Mouse (Mus musculus): ENCODE results near the gene Ctc1.

The Ctc1 gene

DNA sequence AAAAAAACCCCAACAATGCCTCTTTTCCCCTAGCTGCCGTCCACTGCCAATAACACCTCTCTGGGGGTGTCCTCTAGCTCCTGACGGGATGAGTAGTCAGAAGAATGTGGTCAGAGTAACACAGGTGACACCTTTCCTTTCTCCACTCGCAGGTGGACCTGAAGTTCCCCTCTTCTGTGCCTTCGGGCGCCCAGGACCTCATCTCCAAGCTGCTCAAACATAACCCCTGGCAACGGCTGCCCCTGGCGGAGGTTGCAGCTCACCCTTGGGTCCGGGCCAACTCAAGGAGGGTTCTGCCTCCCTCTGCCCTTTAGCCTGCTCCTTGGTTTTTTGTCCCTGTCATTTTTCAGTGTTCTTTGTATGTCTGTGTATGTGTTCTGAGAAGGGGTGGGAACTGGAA lies 35.0 kb downstream of the Ctc1 start:
- DNase-seq = no peak

DNA sequence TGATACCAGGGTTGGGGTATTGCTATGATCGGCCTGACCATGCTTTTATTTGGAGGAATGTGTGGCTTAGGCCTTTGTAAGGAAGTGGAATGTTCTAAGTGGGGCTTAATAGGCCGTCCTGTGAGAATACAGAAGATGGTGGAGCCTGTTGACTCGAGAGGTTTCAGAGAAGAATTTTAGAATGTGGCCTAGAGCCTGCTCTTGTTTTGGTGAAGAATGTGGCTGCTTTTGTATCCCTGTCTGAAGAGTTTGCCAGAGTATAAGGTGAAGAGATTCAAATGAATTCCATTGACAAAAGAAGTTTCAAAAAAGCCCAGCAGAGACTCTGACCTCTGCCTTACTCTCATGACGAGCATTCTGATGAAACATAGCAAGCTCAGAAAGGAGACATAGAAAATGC lies 36.1 kb downstream of the Ctc1 start:
- DNase-seq = no peak

DNA sequence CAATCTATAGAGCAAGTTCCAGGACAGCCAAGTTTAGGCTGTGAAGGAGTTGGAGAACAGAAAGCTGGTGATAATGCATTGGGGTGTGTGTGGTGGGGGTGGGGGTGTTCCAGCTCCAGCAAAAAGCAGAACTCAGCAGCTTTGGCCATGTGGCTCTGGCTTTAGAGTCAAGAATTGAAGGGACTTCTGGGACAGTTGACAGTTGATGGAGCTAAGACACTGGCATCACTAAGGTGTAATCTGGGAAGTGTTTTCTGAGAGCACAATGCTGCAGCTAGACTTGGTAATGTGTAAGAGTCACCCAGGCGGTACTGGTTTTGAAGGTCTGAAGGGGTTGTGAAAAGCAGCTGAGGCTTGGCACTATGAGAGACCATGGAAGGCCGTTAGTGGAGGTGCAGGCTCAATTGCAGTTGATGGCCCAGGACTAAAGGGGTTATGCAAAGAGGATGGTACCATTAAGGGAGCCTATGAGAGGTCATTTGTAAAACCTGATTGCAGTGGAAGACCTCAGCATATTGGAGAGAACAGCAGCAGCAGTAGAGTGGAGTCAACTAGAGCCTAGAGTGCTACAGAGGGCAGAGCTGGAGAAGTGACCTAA lies 37.2 kb downstream of the Ctc1 start:
- no peak for DNase-seq

DNA sequence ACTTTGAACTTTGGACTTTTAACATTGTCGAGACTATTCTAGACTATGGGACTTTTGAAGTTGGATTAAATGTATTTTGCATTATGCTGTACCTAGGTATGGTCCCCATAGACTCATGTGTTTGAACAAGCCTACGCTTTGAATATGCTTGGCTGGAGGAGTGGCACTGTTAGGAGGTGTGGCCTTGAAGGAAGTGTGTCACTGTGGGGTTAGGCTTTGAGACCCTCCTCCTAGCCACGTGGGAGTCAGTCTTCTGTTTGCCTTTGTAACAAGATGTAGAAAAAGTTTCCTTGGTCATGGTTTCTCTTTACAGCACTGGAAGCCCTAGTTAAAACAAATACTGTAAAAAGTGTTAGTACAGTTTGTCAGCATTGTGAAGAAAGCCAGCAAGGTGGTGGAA lies 38.1 kb downstream of the Ctc1 start:
- DNase-seq = no peak

DNA sequence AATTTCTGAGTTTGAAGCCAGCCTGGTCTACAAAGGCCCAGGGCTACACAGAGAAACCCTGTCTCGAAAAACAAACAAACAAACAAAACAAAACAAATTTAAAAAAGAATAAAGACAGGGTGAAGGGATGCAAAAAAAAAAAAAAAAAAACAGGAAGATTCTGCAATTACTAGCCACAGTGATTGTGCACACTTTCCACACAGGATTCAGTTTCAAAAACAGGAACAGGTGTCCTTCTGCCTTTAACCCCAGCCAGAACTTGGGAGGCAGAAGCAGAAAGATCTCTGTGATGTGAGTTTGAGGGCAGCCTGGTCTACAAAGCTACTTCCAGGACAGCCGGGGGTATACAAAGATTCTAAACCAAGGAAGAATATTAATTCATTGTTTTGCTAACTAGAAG lies 42.6 kb downstream of the Ctc1 start:
- no peak for DNase-seq

DNA sequence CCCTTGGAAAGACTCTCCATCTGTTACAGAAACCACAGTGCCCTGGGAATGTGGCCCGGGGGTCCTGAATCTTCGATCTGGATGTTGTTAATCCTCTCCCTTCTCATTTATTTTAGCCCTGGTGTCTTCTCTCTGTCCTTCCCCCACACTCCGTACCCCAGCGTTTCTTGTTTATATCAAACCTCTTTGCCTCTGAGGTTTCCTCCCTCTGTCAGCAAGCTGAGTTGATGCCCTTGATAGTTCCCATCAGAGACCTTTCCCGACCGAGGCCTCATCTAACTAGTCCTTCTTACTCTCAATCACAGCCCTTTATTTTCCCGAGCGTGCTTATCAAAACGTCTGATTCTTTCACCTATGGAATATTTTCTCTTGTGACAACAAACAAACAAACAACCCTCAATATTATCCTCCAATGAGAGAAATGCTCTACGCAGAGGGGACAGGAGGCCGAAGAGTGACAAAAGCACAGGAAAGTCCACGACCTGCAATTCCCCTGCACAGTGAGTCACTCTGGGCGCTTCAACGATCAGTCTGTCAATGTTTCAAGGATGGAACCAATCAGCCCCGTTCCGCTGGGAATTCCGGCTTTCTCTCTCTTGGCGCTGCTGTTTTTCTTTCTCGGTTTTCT lies 43.1 kb downstream of the Ctc1 start:
- DNase-seq = no peak

DNA sequence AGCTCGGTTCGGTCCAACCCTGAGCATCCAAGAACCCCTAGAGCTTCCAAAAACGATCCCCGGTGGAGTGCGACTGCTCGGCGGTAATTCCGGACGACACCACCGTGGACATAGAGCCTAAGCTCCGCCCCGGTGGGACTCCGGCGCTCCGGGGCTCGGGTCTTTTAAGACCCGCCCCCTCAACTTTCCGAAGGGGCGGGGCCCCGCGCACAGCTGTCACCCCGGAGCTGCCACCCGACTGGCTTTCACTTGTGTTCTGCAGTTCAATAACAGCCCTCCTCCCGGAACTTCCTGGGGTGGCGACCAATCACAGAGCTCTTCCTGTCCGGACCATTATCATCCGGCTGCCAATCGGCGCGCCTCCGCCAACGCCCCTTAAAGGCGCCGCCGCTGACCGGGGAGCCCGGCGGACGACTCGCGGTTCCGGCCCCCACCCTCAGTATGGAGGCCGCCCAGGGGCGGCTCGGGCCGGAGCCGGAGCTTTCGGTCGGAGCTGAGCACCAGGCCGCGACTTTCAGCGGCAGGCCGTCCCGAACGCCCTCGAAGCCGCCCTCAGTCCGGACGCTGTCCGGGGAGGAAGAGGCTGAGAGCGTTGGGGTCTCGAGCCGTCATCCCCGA lies 43.8 kb downstream of the Ctc1 start, which contains the start of gene Borcs6:
TSS of gene Borcs6 (plus strand) at position 361 of the 618 bp plus-strand sequence.
- peak; percentile 98 for DNase-seq

DNA sequence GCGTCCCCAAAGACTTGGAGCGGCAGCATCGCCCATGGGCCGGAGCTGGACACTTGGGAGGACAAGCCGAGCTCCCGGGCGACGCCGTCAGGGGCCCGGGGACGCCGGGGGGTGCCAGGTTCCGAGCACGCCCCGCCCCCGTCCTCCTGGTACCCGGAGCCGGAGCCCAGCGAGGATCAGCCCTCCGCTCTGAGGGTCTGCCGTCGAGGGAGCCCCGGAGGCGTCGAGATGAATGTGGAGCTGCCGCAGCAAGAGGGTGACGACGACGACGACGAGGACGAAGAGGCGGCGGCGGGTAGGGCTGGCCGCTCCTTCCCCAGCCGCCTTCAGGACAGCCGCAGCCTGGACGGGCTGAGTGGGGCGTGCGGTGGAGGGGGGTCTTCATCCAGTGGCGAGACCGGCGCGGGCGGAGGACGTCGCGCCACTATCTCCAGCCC lies 44.3 kb downstream of the Ctc1 start:
- no peak for DNase-seq

DNA sequence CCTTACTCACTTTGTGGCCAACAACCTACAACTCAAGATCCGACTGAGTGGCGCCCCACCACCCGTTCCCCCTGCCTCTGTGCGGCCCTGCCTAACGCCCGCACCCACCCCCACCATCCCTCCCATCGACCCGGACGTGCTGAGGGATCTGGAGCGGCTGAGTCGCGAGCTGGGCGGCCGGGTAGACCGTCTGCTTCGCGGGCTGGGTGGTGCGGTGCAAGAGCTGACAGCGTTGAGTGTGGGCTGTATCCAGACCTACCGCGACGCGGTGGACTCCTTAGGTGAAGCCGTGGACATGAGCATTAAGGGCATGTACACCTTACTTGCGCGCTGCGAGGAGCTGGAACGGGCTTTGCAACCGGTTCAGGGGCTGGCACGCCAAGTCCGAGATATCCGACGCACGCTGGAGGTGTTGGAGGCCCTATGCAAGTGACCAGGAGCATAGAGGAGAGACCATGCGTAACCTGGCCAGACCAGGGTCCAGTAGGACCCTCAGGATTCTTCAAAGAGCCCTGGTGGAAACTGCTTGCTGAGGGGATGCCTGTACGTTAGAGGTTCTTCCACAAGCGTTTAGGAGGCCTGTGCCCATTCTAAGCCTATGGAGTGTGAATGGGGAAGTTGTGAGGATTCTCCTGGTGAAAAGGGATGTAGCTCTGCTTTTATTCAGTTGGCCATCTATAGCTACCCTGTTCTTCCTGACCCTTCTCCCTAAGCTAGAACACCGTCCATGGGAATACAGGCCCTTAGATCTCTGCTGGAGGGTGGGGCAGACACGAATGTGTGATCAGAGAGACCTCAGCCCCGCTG lies 44.9 kb downstream of the Ctc1 start:
- no peak for DNase-seq

DNA sequence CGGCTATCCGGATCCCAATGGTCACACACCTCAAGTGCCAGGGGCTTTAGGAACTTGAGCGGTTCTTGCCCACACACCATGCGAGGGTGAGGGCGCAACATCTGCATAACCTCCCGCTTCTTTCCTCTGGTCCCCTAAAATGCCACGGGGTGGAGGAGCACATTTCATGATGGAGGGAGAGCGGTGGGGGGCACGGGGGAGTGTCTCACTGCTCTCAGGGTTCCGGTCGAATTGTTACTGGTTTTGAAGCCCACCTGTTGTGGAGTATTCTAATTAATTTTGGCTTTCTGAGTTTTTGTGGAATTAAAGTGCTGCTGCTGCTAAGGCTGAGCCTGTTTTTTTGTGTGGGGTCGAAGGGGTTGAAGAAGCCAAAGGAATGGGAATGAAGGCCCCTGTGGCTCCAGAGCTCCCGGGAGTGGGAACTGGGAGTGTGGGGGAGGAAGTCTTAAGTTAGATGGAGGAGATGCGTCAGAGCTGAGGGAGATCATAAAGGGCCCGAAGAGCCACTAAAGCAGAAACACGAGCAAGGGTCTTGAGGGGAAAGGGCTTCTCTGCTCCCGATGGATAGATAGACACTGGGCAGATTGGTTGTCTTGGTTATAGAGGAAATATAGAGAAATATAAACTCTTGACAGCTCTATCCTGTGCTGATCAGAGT lies 45.7 kb downstream of the Ctc1 start:
- DNase-seq = no peak

DNA sequence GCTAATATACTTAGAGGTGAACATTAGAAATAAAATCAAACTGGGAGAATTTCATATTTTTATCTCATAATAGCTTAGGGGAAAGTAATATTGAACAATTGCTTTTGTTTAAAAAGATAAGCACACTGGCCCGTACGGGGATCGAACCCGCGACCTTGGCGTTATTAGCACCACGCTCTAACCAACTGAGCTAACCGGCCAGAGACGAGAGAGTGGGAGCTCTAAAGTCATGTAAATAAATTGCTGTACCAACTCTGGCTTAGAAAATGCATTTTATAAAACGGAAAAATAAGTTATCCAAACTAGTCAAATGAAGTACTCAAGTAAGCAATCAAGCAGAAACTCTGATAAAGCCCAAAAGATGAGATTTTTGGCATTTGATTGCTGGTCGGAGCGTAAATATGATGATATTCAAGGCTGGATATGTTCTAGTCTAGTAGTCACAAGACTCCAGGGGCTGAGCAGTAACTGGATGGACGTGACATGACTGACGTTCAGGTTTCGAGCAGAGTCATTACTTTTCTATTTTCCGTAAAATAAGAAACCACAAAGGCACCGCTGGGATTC lies 46.6 kb downstream of the Ctc1 start:
- DNase-seq = peak; percentile 70

DNA sequence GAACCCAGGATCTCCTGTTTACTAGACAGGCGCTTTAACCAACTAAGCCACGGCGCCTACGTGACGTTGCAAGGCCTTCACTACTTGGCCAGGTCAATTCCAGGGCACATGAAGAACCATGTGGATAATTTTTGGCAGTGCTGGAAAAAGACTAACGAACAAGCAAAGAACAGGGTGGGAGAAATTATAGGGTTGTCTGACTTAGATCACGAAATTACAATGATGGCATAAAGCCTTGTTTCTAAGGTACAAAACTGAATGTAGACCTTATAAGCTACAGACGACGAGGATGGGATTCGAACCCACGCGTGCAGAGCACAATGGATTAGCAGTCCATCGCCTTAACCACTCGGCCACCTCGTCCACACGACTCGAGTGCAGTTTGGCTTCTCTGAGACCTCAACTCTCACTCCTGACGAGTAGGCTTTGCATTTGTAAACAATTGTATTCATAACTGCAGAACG lies 47.1 kb downstream of the Ctc1 start:
- DNase-seq = peak; percentile 94

DNA sequence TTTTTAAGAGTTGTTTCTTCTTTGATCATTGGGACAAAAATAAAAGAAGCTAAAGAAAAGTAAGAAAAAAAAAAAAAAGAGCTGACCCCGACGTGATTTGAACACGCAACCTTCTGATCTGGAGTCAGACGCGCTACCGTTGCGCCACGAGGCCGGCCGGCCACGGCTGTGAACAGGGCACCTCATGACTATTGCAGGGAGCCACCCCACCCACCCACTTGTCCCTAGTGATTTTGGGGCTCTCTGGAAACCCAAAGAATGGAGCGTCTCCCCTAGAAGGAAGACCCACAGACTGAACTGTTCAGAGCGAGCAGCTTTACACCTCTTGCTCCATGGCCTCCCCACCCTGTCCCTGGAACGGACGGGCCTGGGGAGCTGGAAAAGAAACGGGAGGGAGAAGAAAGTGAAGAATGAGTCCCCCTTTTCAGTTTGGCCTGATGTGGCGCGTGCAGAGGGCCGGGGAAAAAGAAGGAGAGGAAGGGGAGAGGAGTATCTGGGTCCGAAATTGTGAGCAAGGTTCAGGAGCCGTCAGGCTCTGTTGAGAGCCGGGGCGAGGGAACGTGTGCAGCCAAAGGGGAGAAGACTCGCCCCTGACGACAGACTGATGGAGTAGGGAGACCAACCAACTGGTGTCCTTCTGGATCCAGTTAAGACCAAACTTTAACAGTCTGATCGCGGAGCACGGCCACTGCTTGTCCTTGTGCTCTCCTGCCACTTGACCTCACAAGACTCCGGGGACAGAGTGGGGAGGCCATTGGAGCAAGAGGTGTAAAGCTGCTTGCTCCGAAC lies 47.9 kb downstream of the Ctc1 start:
- no peak for DNase-seq

DNA sequence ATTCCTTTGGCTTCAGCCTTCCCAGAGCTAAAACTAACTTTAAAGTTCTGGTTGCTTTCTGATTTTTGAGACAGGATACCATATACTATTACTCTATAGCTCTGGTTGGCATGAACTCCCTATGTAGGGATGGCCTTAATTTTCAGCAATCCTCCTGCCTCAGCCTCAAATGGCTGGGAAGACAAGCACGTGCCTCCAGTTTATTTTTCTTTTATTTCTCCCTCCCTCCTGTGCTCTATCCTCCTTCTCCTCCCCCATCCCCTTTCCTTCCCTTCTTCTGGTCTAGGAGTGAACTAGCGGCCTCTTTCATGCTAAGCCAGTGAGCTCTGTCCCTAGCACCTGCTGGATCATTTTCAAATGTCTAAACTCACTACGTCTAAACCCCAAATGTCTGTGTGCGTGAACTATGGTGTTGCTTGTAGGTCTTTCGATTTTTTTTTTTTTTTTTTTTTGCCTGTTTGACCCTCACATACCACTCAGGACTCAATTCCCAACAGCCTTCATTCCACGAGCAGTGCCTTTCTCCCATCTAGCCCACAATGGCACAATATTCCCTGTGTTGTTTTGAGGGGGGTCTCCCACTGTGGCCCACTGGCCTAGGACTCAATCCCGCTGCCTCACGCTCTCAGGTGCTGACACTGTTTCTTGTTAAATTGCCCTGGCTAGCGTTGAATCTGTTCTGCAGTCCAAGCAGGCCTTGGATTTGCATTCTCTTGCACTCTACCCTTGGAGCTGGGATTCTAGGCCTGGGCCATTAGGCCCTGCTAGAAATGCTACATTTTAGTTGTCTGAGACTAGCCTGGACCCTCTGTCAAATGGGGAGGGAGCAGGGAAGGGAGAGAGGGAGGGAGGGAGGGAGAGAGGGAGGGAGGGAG lies 48.8 kb downstream of the Ctc1 start:
- DNase-seq = no peak

DNA sequence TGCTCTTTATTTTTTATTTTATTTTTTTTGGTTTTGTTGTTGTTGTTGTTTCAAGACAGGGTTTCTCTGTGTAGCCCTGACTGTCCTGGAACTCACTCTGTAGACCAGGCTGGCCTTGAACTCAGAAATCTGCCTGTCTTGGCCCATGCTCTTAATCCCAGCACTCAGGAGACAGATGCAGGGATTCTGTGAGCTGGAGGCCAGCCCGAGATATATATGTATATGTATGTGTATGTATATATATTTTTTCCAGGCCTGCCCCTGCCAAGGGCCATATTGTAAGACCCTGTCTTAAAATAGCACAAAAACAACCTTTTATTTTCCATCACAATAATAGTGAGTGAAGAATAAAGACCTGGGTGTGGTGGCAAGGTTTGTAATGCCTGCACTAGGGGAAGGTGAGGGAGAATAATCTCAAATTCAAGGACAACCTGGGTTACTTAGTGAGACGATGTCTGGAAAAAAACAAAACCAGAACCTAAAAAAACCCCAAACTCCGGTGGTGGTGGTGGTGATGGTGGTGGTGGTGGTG lies 49.7 kb downstream of the Ctc1 start:
- DNase-seq = no peak

DNA sequence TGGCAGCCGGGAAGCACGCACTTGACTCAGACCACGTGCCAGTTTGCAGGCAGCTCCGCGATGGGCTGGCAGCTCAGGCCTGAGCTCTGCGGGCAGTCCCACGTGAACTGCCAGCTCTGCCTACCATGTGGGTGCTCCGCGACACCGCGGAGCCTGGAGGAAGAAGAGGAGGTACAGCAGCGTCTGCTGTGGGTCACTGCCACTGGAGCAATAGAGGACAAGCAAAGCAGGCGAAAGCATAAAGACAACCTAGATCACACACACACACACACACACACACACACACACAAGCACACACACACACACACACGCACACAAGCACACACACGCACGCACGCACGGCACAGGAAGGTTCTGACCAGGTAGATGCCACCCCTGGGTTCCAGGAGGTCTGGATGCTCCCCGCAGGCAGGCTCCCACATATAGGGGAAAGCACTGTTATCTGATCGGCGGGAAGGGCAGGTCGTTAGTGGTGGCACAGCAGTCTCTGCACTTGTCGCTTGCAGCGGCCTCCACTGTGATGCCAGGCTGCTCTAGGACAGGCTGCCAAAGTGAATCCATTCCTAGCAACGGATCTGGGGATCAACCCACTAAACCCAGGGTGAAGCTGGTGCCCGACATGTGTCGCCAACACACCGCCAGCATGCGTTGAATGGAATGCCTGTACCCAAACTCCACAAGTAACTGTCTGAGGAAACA lies 50.6 kb downstream of the Ctc1 start:
- DNase-seq = no peak

DNA sequence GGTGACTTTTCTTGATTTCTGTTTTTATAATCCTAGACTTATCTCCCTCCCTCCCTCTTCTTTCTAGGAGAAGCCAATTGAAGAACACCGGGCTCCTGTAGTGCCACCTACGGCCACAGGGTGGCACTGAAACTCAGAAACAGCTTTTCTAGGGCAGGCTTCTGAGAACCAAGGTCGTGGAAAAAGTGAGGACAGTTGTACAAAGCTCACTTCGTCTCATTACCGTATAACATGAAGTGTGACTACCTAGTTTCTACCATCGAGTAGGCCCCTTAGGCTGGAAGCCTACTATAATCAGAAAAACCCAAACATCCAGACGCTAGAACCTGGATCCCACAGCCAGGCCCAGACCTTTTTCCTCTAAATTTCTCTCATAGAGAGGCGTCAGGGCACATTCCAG lies 51.2 kb downstream of the Ctc1 start:
- DNase-seq = peak; percentile 85

DNA sequence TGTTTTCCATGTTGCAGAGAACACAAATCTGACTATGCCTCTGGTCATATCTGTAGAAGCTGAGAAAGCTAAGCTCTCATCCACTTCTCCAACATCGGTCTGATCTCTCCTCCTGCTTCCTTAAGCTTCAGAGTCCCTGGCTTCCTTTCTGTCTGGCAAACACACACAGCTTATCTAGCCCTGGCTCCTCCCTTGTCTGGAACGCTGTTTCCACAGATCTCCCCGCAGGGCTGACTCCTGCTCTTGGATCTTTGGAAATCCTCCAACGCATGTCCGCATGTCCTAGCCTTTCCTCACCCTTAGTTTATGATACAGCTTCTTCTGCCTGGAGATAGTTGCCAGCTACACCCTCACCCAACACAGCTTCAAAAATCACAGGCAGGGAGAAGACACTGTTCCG lies 51.9 kb downstream of the Ctc1 start:
- no peak for DNase-seq

DNA sequence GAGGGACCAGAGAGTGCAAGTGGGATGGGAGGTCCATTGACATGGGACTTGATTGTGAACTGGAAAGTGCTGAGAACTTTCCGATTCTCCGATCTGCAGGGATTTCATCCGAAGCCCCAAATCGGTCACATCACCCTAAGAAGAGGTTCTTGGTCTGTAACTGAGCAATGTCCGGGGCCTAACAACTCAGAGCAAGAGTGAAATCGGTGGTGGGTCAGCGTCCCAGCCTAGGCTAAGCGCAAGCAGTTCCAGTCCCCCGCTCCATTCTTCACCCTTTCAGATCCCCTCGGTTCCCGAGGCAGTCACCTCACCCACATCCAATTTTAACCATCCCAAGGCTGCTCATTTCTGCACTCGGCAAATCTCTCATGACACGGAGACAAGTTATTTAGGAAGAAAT lies 54.4 kb downstream of the Ctc1 start:
- no peak for DNase-seq
